Mouse (Mus musculus) bone marrow, adult 2 months (tissue): ENCODE measurements at regions not wholly inside any gene's neighbourhood (a gene's known extent, or its start where the extent isn't known, plus 50 kb on each side); places are given as distances from the start of the nearest gene placed in this dataset.

Source experiments
- H3K27ac ChIP-seq: fragments of 200-500 bp; 2 replicates; pipeline ENCODE4 v1.5.1; 2012; ENCODE audit warnings: low read depth, mild to moderate bottlenecking, control low read depth, inconsistent platforms, low read length; ENCODE audit not compliant: control insufficient read depth, poor library complexity, insufficient read depth
- H3K4me1 ChIP-seq: fragments of 200-500 bp; 2 replicates; pipeline ENCODE4 v1.6.1; 2011; ENCODE audit warnings: low read length; ENCODE audit not compliant: control insufficient read depth, insufficient read depth
- H3K4me3 ChIP-seq: fragments of 200-500 bp; replicated peaks from 2 replicates; pipeline ENCODE3; 2011; ENCODE audit warnings: mild to moderate bottlenecking, low read depth, low read length, control low read depth; ENCODE audit not compliant: control insufficient read depth
- CTCF ChIP-seq: fragments of 200-500 bp; IDR thresholded peaks from 2 replicates; pipeline ENCODE4 v1.5.1; 2011; ENCODE audit warnings: low read length, control low read depth; ENCODE audit not compliant: control insufficient read depth, insufficient read depth
- POLR2A ChIP-seq: fragments of 200-500 bp; IDR thresholded peaks from 2 replicates; pipeline ENCODE4 v1.6.1; 2011; ENCODE audit warnings: low read depth, mild to moderate bottlenecking, control low read depth, low read length, borderline replicate concordance; ENCODE audit not compliant: control insufficient read depth
- WGBS: fragments of 180-500 bp; shearing (Covaris S2); methylation state at CpG from one replicate; pipeline ENCODE4 v1.1.7; 2018; 5-methylcytosine and 5-hydroxymethylcytosine counted together

DNA sequence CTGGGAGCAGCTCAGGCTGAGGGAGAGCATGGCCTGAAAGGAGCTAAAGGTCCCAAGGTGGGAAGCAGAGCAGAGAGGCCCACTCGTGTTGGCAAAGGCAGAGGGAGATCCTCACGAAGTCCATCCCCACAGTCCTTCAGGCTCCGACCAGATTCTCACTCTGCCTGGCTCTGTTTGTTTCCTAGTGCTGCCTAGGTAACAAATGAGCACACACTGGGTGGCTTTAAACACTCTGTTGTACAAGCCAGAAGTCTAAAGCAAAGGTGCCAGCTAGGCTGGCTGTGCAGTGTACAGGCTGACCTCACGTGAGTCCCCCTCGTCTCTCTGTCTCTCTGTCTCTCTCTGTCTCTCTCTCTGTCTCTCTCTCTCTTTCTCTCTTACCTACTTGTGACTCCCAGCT is 274.9 kb upstream of the Zmiz1 start:
- H3K4me3 ChIP-seq: no peak overlapping the region
- 70% methylated on average over 5 of the region's 5 CpGs for WGBS
- no peaks in the 10 kb centered on the region for H3K4me1 ChIP-seq
- no peak overlapping the region for H3K27ac ChIP-seq
- TF ChIP-seq POLR2A (no peak), CTCF (no peak)

GRCm38 (mm10) chr14:25184875-25185274 is 274.1 kb upstream of the Zmiz1 start:
- H3K4me3 ChIP-seq: no peak overlapping the region
- TF ChIP-seq CTCF (no peak), POLR2A (no peak)
- H3K4me1 ChIP-seq: no peaks in the 10 kb centered on the region
- no peak overlapping the region for H3K27ac ChIP-seq
- 74% methylated on average over 1 of the region's 1 CpGs for WGBS

DNA sequence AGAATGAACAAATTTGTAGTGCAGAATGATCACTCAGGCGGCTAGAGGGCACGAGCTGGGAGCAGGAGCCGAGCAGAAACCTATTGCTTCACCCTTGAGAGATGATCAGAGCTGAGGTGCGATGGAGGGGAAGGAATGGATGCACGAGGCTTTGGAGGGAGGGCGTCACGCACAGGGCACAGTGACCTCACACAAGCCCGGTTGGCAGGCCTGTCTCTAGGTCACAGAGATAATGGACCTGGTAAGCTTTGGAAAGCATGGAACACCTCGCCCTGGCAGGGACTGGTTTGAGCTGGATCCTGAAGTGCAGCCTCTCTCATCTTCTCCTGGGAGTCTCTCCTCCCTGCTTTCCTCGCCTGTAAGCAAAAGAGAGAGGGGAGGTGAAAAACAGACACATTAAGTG is 273.4 kb upstream of the Zmiz1 start:
- WGBS: 81% methylated on average over 10 of the region's 10 CpGs
- H3K27ac ChIP-seq: no peak overlapping the region
- H3K4me3 ChIP-seq: no peak overlapping the region
- no peak for TF ChIP-seq CTCF
- no peak for TF ChIP-seq POLR2A
- H3K4me1 ChIP-seq: no peaks in the 10 kb centered on the region

DNA sequence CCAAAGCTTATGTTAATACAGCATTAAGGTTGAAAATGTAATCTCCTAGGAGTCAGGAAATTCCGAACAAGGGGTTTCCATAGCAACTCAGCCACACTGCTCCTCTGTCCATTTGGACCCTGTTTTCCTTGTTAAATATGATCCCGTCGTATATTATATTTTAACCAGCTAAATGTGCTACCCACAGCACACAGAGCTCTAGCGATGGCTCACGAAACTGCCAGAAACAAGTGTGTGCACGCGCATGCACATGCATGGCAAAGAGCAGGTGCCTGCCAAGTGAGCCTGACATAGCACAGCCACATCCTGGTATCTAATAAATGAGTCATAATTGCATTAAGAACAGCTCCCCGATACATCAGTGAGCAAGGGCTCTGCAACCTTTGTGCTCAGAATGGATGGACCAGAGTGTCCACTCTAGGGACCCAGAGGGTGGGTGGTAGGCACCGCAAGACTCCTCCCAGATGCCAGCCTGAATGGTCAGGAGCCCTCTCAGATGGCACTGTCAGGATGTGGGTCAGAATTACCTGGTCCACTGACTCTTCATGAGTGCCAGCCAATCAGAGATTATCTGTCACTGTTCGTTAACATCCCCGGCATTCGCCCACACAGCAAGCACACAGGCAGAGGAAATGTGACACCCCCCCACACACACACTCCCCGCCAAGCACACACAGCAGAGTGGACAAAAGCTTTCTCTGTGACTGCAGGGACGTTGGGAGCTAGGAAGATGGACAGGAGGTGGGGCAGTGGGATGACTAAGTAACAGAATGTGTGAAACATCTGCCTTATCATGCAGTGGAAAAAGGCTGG is 272.8 kb upstream of the Zmiz1 start:
- 74% methylated on average over 14 of the region's 14 CpGs for WGBS
- H3K4me3 ChIP-seq: no peak overlapping the region
- TF ChIP-seq CTCF (no peak), POLR2A (no peak)
- H3K27ac ChIP-seq: no peak overlapping the region
- H3K4me1 ChIP-seq: no peaks in the 10 kb centered on the region

DNA sequence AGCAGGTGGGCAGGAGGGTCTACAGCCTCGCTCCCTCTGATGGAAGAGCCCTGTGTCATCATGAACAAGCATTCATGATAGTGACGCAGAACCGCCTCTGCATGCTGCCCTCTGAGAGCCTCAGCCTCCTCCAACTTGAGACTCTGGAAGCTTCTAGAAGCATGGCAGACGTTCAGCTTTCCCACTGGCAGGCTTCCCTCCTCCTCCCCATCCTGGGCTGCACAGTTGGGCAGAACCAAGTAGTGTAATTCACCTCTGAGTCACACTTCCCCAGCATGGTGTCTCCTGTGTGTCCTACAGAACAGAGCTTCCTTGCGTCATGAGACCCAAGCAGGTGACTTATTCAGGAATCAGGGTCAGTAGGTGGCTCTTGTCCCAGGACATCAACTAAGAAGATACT is 271.3 kb upstream of the Zmiz1 start:
- 73% methylated on average over 5 of the region's 5 CpGs for WGBS
- TF ChIP-seq CTCF (no peak), POLR2A (no peak)
- no peak overlapping the region for H3K4me3 ChIP-seq
- no peak overlapping the region for H3K27ac ChIP-seq
- no peaks in the 10 kb centered on the region for H3K4me1 ChIP-seq

GRCm38 (mm10) chr14:25189256-25189655 is 269.7 kb upstream of the Zmiz1 start:
- Histone ChIP-seq H3K4me3 (no peak overlapping the region), H3K27ac (no peak overlapping the region), H3K4me1 (no peaks in the 10 kb centered on the region)
- WGBS: 72% methylated on average over 5 of the region's 5 CpGs
- TF ChIP-seq POLR2A: no peak
- TF ChIP-seq CTCF: no peak

- H3K27ac ChIP-seq: no peak overlapping the region
- no peak for TF ChIP-seq CTCF
- TF ChIP-seq POLR2A: no peak
- no peak overlapping the region for H3K4me3 ChIP-seq
- H3K4me1 ChIP-seq: no peaks in the 10 kb centered on the region
- WGBS: 88% methylated on average over 10 of the region's 10 CpGs
Observed at GRCm38 (mm10) chr14:25190680-25191270, 268.2 kb upstream of the Zmiz1 start.

- no peak overlapping the region for H3K27ac ChIP-seq
- no peak for TF ChIP-seq CTCF
Observed at GRCm38 (mm10) chr14:25196820-25197219, 262.2 kb upstream of the Zmiz1 start.

More at GRCm38 (mm10) chr14:25196820-25197219, 262.2 kb upstream of the Zmiz1 start:
- H3K4me3 ChIP-seq: no peak overlapping the region
- WGBS: 77% methylated on average over 5 of the region's 5 CpGs
- no peaks in the 10 kb centered on the region for H3K4me1 ChIP-seq
